Comparison of ENCODE assay signal across 15 mouse cellular contexts in genomic region chr12:25323171-25323570, GRCm38 (mm10).
"Had no signal": no experiment of that assay in that cellular context is flagged by ENCODE, and none has a peak within 500 bp of the region (broad histone marks: within the 10 kb centered on the region; RNA-seq: fewer than 3 reads in every experiment).

No protein-coding gene starts in this region.

- H3K4me1 ChIP-seq: midbrain, embryonic 15.5 days; neural tube, embryonic 12.5 days; stomach, embryonic 15.5 days had no signal

- H3K27ac ChIP-seq: lung, embryonic 15.5 days; macrophage; midbrain, embryonic 13.5 days; midbrain, embryonic 15.5 days; neural tube, embryonic 12.5 days; stomach, embryonic 15.5 days; stomach, postnatal 0 days had no signal

- H3K27me3 ChIP-seq: lung, embryonic 15.5 days; megakaryocyte, embryonic 14.5 days; midbrain, embryonic 13.5 days; midbrain, embryonic 15.5 days; neural tube, embryonic 12.5 days; stomach, embryonic 15.5 days had no signal

- H3K9me3 ChIP-seq: lung, embryonic 15.5 days; midbrain, embryonic 13.5 days; midbrain, embryonic 15.5 days; neural tube, embryonic 12.5 days; stomach, embryonic 15.5 days had no signal

- H3K36me3 ChIP-seq: lung, embryonic 15.5 days; midbrain, embryonic 13.5 days; midbrain, embryonic 15.5 days; neural tube, embryonic 12.5 days; stomach, embryonic 15.5 days had no signal

- H3K4me3 ChIP-seq: lung, embryonic 15.5 days; megakaryocyte, embryonic 14.5 days; midbrain, embryonic 13.5 days; midbrain, embryonic 15.5 days; neural tube, embryonic 12.5 days; stomach, embryonic 15.5 days had no signal

- DNase-seq: lung, adult 2 months; lung, postnatal 14 days; lung, postnatal 36 days; right cerebral cortex, postnatal 14 days; thymus, adult 2 months; thymus, postnatal 25 days; thymus, postnatal 4 days had no signal
